8 mouse cellular contexts compared by ENCODE assay signal in genomic region chr9:71826040-71826525, GRCm38 (mm10). TPM values are rescaled to one million over a fixed set of nuclear protein-coding genes. Genes with fewer than 3 reads are reported as not detected.
DNase-seq lines count a peak whose midpoint lies in the region; ATAC-seq and TF ChIP-seq lines count a peak whose summit lies in the region.

No protein-coding gene starts in this region.

- no peaks in the 10 kb centered on the region for H3K27me3 ChIP-seq in hindbrain, embryonic 10.5 days (ENCODE audit: insufficient read depth, poor library complexity, severe bottlenecking)
- no peaks in the 10 kb centered on the region for H3K27me3 ChIP-seq in hindbrain, embryonic 11.5 days (ENCODE audit: control insufficient read depth, insufficient read depth, low read length)
- no peaks in the 10 kb centered on the region for H3K27me3 ChIP-seq in kidney, postnatal 0 days (ENCODE audit: insufficient read depth, low read length)
- no peaks in the 10 kb centered on the region for H3K27me3 ChIP-seq in lung, postnatal 0 days (replicated peaks; ENCODE audit: insufficient read depth, low read length)

- no peaks in the 10 kb centered on the region for H3K36me3 ChIP-seq in hindbrain, embryonic 10.5 days
- no peaks in the 10 kb centered on the region for H3K36me3 ChIP-seq in hindbrain, embryonic 11.5 days (ENCODE audit: control insufficient read depth, insufficient read depth, low read length)
- no peaks in the 10 kb centered on the region for H3K36me3 ChIP-seq in kidney, postnatal 0 days (ENCODE audit: insufficient read depth, low read length)
- no peaks in the 10 kb centered on the region for H3K36me3 ChIP-seq in lung, postnatal 0 days (ENCODE audit: insufficient read depth, low read length)

- no peak overlapping the region for H3K4me3 ChIP-seq in hindbrain, embryonic 10.5 days
- no peak overlapping the region for H3K4me3 ChIP-seq in hindbrain, embryonic 11.5 days (ENCODE audit: low read depth, low read length)
- H3K4me3 ChIP-seq in kidney, postnatal 0 days (replicated peaks; ENCODE audit: low read depth, low read length): no peak overlapping the region
- H3K4me3 ChIP-seq in lung, postnatal 0 days (ENCODE audit: low read depth, low read length): no peak overlapping the region

- H3K9ac ChIP-seq in hindbrain, embryonic 11.5 days (ENCODE audit: low read depth, low read length): no peak overlapping the region
- H3K9ac ChIP-seq in kidney, postnatal 0 days (ENCODE audit: low read depth, low read length): no peak overlapping the region
- H3K9ac ChIP-seq in lung, postnatal 0 days (replicated peaks; ENCODE audit: low read depth): no peak overlapping the region

- intact Hi-C loops in gastrocnemius, postnatal 14 days (cut with DNase I; ENCODE audit: low total_unique reads): no loop called here

- no peak overlapping the region for H3K4me2 ChIP-seq in hindbrain, embryonic 11.5 days (replicated peaks; ENCODE audit: low read depth, low read length)
- H3K4me2 ChIP-seq in kidney, postnatal 0 days (ENCODE audit: low read length): no peak overlapping the region
- H3K4me2 ChIP-seq in lung, postnatal 0 days (replicated peaks; ENCODE audit: low read depth, low read length): 0 out of 2 replicates have a peak overlapping the region, but pooled peaks have one; percentile 22

- no peak for TF ChIP-seq CTCF in kidney, postnatal 0 days (IDR thresholded peaks at IDR 0.05; ENCODE audit: low read depth)
- no peak for TF ChIP-seq CTCF in lung, postnatal 0 days (IDR thresholded peaks at IDR 0.05)

- no peak for ATAC-seq in hindbrain, embryonic 11.5 days (ENCODE audit: low FRiP score)
- no peak; the same call in 1 of the 2 replicates for ATAC-seq in kidney, postnatal 0 days (replicated peaks; ENCODE audit: low FRiP score, low read depth)
- ATAC-seq in lung, postnatal 0 days: peak; percentile 92

- peak overlapping the region; percentile 12 for H3K27ac ChIP-seq in hindbrain, embryonic 10.5 days
- H3K27ac ChIP-seq in hindbrain, embryonic 11.5 days (ENCODE audit: low read depth, low read length): no peak overlapping the region
- no peak overlapping the region for H3K27ac ChIP-seq in kidney, postnatal 0 days
- no peak overlapping the region for H3K27ac ChIP-seq in lung, postnatal 0 days (ENCODE audit: low read length)

- DNase-seq in hindbrain, embryonic 10.5 days (ENCODE audit: low spot score): no peak
- DNase-seq in hindbrain, embryonic 11.5 days (ENCODE audit: low spot score): no peak
- peak; percentile 97 for DNase-seq in brain, adult 2 months (ENCODE audit: low read depth, low spot score)
- peak; percentile 73 for DNase-seq in gastrocnemius, postnatal 14 days
- peak; percentile 34 for DNase-seq in kidney, postnatal 0 days (ENCODE audit: low spot score)
- DNase-seq in lung, postnatal 0 days (ENCODE audit: low spot score): peak; percentile 87
- peak; percentile 66 for DNase-seq in testis, postnatal 10 days (ENCODE audit: low spot score)
- no peak for DNase-seq in liver

- no peak for TF ChIP-seq EP300 in lung, postnatal 0 days (IDR thresholded peaks at IDR 0.05)

- H3K4me1 ChIP-seq in hindbrain, embryonic 10.5 days (replicated peaks): peaks cover 26% of the 10 kb centered on the region
- H3K4me1 ChIP-seq in hindbrain, embryonic 11.5 days (replicated peaks; ENCODE audit: control insufficient read depth, insufficient read depth, low read length): no peaks in the 10 kb centered on the region
- H3K4me1 ChIP-seq in kidney, postnatal 0 days (replicated peaks; ENCODE audit: insufficient read depth, low read length): no peaks in the 10 kb centered on the region
- no peaks in the 10 kb centered on the region for H3K4me1 ChIP-seq in lung, postnatal 0 days (ENCODE audit: insufficient read depth, low read depth, low read length)

- no peaks in the 10 kb centered on the region for H3K9me3 ChIP-seq in hindbrain, embryonic 10.5 days
- no peaks in the 10 kb centered on the region for H3K9me3 ChIP-seq in hindbrain, embryonic 11.5 days (ENCODE audit: control insufficient read depth, low read length)
- no peaks in the 10 kb centered on the region for H3K9me3 ChIP-seq in kidney, postnatal 0 days (replicated peaks; ENCODE audit: low read length)
- H3K9me3 ChIP-seq in lung, postnatal 0 days (ENCODE audit: low read length): no peaks in the 10 kb centered on the region

- 74% methylated on average over 12 of the region's 12 CpGs for WGBS in hindbrain, embryonic 10.5 days
- WGBS in hindbrain, embryonic 11.5 days: 80% methylated on average over 12 of the region's 12 CpGs
- WGBS in kidney, postnatal 0 days: 45% methylated on average over 12 of the region's 12 CpGs
- WGBS in lung, postnatal 0 days: 40% methylated on average over 12 of the region's 12 CpGs

RNA-seq across cellular contexts. Expression of gene Cgnl1, which starts 54.7 kb away (rescaled TPM):
- 5.7 and 6.7 TPM in 2 replicates for polyA plus RNA-seq in hindbrain, embryonic 10.5 days (2016; fragmentation: Nextera tagmentation; extraction: Ambion mirVana)
- polyA plus RNA-seq in hindbrain, embryonic 11.5 days (2014; fragmentation: Nextera tagmentation; extraction: Ambion mirVana): 5.0 and 6.3 TPM in 2 replicates
- 1 to 10 TPM; 8.5 to 9.3 TPM for total RNA-seq in gastrocnemius, postnatal 14 days (2021)
- polyA plus RNA-seq in kidney, postnatal 0 days (2015; fragmentation: Nextera tagmentation; extraction: Ambion mirVana): 33.8 and 37.9 TPM in 2 replicates
- 26.1 and 28.5 TPM in 2 replicates for polyA plus RNA-seq in lung, postnatal 0 days (2015; fragmentation: Nextera tagmentation; extraction: Ambion mirVana)

Comparison
In these comparisons a context has a peak if more than half of its experiments do, and no peak if none do; other contexts are left out.
1. DNase-seq: peak in brain, adult 2 months (single experiment), gastrocnemius, postnatal 14 days (single experiment), kidney, postnatal 0 days (single experiment), lung, postnatal 0 days (single experiment) and testis, postnatal 10 days (single experiment); none in hindbrain, embryonic 10.5 days (single experiment), hindbrain, embryonic 11.5 days (single experiment) and liver (single experiment).